Mouse (Mus musculus) sigmoid colon, adult 10 weeks (tissue): Measurements from ENCODE around the gene Gm16223. TPM values are rescaled to one million over a fixed set of nuclear protein-coding genes. Genes with fewer than 3 reads are reported as not detected.

Experiments
- polyA plus RNA-seq: library from polyadenylated mRNA; stranded (reverse); fragments of 350-450 nt; fragmentation: Illumina TruSeq; extraction: RNeasy Lipid Tissue Mini Kit (QIAGEN cat#74804); gene quantifications from one replicate; pipeline ENCODE4 v1.2.3, GENCODE M21; 2014; ENCODE audit warnings: low read depth, low replicate concordance

Gene Gm16223
- polyA plus RNA-seq: not detected

GRCm38 (mm10) chr5:42067476-42068187 is at the start of gene Gm16223:
Gene Gm16223, plus strand, starts transcription at chr5:42067960.

Other genes with a start within 250 kb of the Gm16223 start
- gene Bod1l, start 223.6 kb upstream of the Gm16223 start, polyA plus RNA-seq: 34.9 TPM